Mouse (Mus musculus) bone marrow macrophage, adult 2 months (primary cell): ENCODE results near the gene Sufu.

Experiments used
- CTCF ChIP-seq: IDR thresholded peaks from 2 replicates; pipeline ENCODE4 v1.5.1; 2012; ENCODE audit warnings: low read depth, mild to moderate bottlenecking, low read length, moderate library complexity
- POLR2A ChIP-seq: IDR thresholded peaks from 2 replicates; pipeline ENCODE4 v1.6.1; 2012; ENCODE audit warnings: mild to moderate bottlenecking, low read depth, low read length, borderline replicate concordance

DNA sequence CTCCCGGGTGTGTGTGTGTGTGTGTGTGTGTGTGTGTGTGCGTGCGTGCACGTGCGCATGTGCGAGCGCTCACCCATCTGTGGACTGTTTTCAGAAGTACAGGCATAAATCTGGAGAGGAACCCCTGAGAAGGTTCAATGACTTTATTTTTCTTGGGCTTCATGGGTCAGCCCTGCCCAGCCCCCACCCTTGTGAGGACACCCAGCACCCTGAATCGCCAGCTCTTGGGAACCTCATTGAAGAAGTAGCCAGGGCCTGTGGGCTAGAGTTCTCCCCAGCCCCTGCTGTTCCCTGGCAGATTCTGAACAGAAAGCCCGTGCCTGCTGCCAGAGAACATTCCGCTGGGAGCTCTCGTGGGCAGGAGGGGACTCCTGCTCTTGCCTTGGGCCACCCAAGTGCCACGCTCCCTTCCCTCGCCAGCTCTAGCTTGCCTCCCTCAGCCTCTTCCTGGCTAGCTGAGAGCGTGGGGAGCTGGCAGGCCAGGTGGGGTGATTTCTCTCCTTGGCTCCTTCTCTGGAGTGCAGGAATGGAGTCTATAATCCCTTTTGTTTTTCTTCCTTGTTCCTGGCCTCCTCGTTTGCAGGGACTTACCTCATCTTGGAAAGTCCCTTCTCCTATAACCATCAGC lies 87.1 kb downstream of the Sufu start:
- TF ChIP-seq POLR2A (no peak), CTCF (no peak)
